Mouse (Mus musculus): ENCODE data around the gene Tril.
A peak's percentile ranks its signal among the peaks of the same experiment; 100 is the strongest.

GRCm38 (mm10) chr6:53795788-53796187 lies 24.8 kb downstream of the Tril start:
- TF ChIP-seq CTCF (IDR thresholded peaks at IDR 0.05; ENCODE audit: control insufficient read depth, insufficient read depth, low read length) (peak; percentile 20; the same call in 1 of the 2 replicates), POLR2A (IDR thresholded peaks at IDR 0.05; ENCODE audit: borderline replicate concordance, control insufficient read depth, low read depth, low read length) (no peak)

Data from bone marrow, adult 2 months (tissue).